Mouse (Mus musculus) stomach, postnatal 0 days (tissue): Measurements from ENCODE around the gene Krtap12-1. TPM values are rescaled to one million over a fixed set of nuclear protein-coding genes. Genes with fewer than 3 reads are reported as not detected.
"Not testable (repeated sequence)": the region's sequence is repeated elsewhere in the genome, so short reads cannot be mapped to it uniquely, and the experiment has no call there.

Source experiments
- ATAC-seq: fragments of 200-750 bp; cut with Nextera tagmentation; 2 replicates; pipeline ENCODE4 v1.8.0; 2017; ENCODE audit not compliant: low FRiP score, low TSS enrichment
- DNase-seq: peaks from one replicate; pipeline ENCODE4 v3.0.0-alpha.2; 2016; ENCODE audit warnings: low spot score
- H3K27ac ChIP-seq: fragments of 300-500 bp; sonication (generic); replicated peaks from 2 replicates; pipeline ENCODE4 v1.5.1; 2014; ENCODE audit warnings: mild to moderate bottlenecking, control low read depth
- H3K27me3 ChIP-seq: fragments of 300-500 bp; sonication (generic); 2 replicates; pipeline ENCODE4 v1.6.1; 2014; ENCODE audit warnings: low read length; ENCODE audit not compliant: control insufficient read depth, insufficient read depth
- H3K36me3 ChIP-seq: fragments of 300-500 bp; sonication (generic); 2 replicates; pipeline ENCODE4 v1.6.1; 2014; ENCODE audit warnings: low read length, mixed read lengths; ENCODE audit not compliant: control insufficient read depth, insufficient read depth
- H3K4me1 ChIP-seq: fragments of 300-500 bp; sonication (generic); replicated peaks from 2 replicates; pipeline ENCODE4 v1.6.1; 2014; ENCODE audit warnings: antibody characterized with exemption; ENCODE audit not compliant: control insufficient read depth, insufficient read depth
- H3K4me2 ChIP-seq: fragments of 300-500 bp; sonication (generic); replicated peaks from 2 replicates; pipeline ENCODE4 v1.6.1; 2014; ENCODE audit warnings: low read depth, mild to moderate bottlenecking, control low read depth, moderate library complexity
- H3K4me3 ChIP-seq: fragments of 300-500 bp; sonication (generic); 2 replicates; pipeline ENCODE4 v1.5.1; 2014; ENCODE audit warnings: low read depth, low read length, control low read depth
- H3K9ac ChIP-seq: fragments of 300-500 bp; sonication (generic); 2 replicates; pipeline ENCODE4 v1.6.1; 2014; ENCODE audit warnings: mild to moderate bottlenecking, low read length, control low read depth, mixed read lengths
- H3K9me3 ChIP-seq: fragments of 300-500 bp; sonication (generic); 2 replicates; pipeline ENCODE4 v1.6.1; 2016; ENCODE audit warnings: low read length; ENCODE audit not compliant: control insufficient read depth
- CTCF ChIP-seq: IDR thresholded peaks from 2 replicates; pipeline ENCODE4 v1.5.1; 2016; ENCODE audit warnings: antibody characterized with exemption, low read depth, mild to moderate bottlenecking, moderate library complexity
- EP300 ChIP-seq: optimal IDR thresholded peaks from 2 replicates; pipeline ENCODE3; 2016; ENCODE audit warnings: antibody characterized with exemption
- WGBS: fragments of 180-500 bp; shearing (Covaris S2); extraction: QIAGEN DNeasy Blood & Tissue Kit; methylation state at CpG from one replicate; pipeline ENCODE4 v1.1.7; 2014; 5-methylcytosine and 5-hydroxymethylcytosine counted together
- polyA plus RNA-seq: library from polyadenylated mRNA; unstranded; fragments of >200 nt; fragmentation: Nextera tagmentation; extraction: Ambion mirVana; gene quantifications from 2 replicates; pipeline ENCODE4 v1.2.1, GENCODE M21; 2015

Gene Krtap12-1
- polyA plus RNA-seq, 1 experiment from 2014 or later = 3.2 TPM

- 38% methylated on average over 8 of the region's 8 CpGs for WGBS
- Histone ChIP-seq H3K9me3 (no peaks in the 10 kb centered on the region), H3K27me3 (no peaks in the 10 kb centered on the region), H3K36me3 (no peaks in the 10 kb centered on the region), H3K4me3 (no peak overlapping the region), H3K9ac (no peak overlapping the region), H3K27ac (no peak overlapping the region), H3K4me2 (no peak overlapping the region), H3K4me1 (no peaks in the 10 kb centered on the region)
- TF ChIP-seq EP300 (no peak), CTCF (no peak)
- DNase-seq (no peak), ATAC-seq (no peak)
Observed at GRCm38 (mm10) chr10:77684181-77684580, 36.2 kb upstream of the Krtap12-1 start.

- Histone ChIP-seq H3K36me3 (no peaks in the 10 kb centered on the region), H3K9ac (no peak within 1 kb of the TSS), H3K4me2 (peak within 1 kb of the TSS; percentile 27; the same call in 1 of the 2 replicates), H3K4me3 (no peak within 1 kb of the TSS), H3K27me3 (no peaks in the 10 kb centered on the region), H3K9me3 (no peaks in the 10 kb centered on the region), H3K27ac (peak within 1 kb of the TSS; percentile 45; the same call in 1 of the 2 replicates), H3K4me1 (no peaks in the 10 kb centered on the region)
- peak; percentile 50; the same call in 1 of the 2 replicates for ATAC-seq
- peak; percentile 47 for DNase-seq
- 6% methylated on average over 22 of the region's 22 CpGs for WGBS
- peak; percentile 39 for TF ChIP-seq EP300
- TF ChIP-seq CTCF = no peak
Observed at GRCm38 (mm10) chr10:77685895-77686664, 34.3 kb upstream of the Krtap12-1 start, which contains the start of gene Tspear. TSS of gene Tspear (plus strand) at chr10:77686569.

- ATAC-seq (no peak), DNase-seq (no peak)
- H3K9ac ChIP-seq = no peak overlapping the region
- peak overlapping the region; percentile 45; the same call in 1 of the 2 replicates for H3K27ac ChIP-seq
- TF ChIP-seq CTCF (no peak), EP300 (no peak)
- no peaks in the 10 kb centered on the region for H3K9me3 ChIP-seq
- H3K27me3 ChIP-seq = no peaks in the 10 kb centered on the region
- 30% methylated on average over 10 of the region's 10 CpGs for WGBS
- H3K4me1 ChIP-seq = no peaks in the 10 kb centered on the region
- no peaks in the 10 kb centered on the region for H3K36me3 ChIP-seq
- H3K4me3 ChIP-seq = no peak overlapping the region
- H3K4me2 ChIP-seq = no peak overlapping the region
Observed at GRCm38 (mm10) chr10:77687021-77687420, 33.4 kb upstream of the Krtap12-1 start.

- not testable (repeated sequence) for H3K4me3 ChIP-seq, H3K36me3 ChIP-seq, ATAC-seq, H3K9me3 ChIP-seq, H3K9ac ChIP-seq, H3K4me2 ChIP-seq, H3K27me3 ChIP-seq, DNase-seq, H3K27ac ChIP-seq, H3K4me1 ChIP-seq
- 64% methylated on average over 3 of the region's 3 CpGs for WGBS
Observed at GRCm38 (mm10) chr10:77690356-77690807, 30.0 kb upstream of the Krtap12-1 start, which contains the start of gene Gm19402. TSS of gene Gm19402 (minus strand) at chr10:77690757.

GRCm38 (mm10) chr10:77697133-77697532 is 23.3 kb upstream of the Krtap12-1 start, which contains the start of gene Gm9508:
TSS of gene Gm9508 (minus strand) at chr10:77697233.
- Histone ChIP-seq H3K27me3 (no peaks in the 10 kb centered on the region), H3K36me3 (no peaks in the 10 kb centered on the region), H3K9me3 (no peaks in the 10 kb centered on the region), H3K4me3 (no peak within 1 kb of the TSS), H3K4me1 (no peaks in the 10 kb centered on the region), H3K4me2 (no peak within 1 kb of the TSS), H3K9ac (no peak within 1 kb of the TSS), H3K27ac (no peak within 1 kb of the TSS)
- DNase-seq = no peak
- no peak for ATAC-seq
- WGBS = 43% methylated on average over 4 of the region's 4 CpGs
- no peak for TF ChIP-seq EP300
- TF ChIP-seq CTCF = no peak

GRCm38 (mm10) chr10:77706326-77706725 is 14.1 kb upstream of the Krtap12-1 start, which contains the start of gene Gm10272:
TSS of gene Gm10272 (plus strand) at chr10:77706626.
- H3K9me3 ChIP-seq = no peaks in the 10 kb centered on the region
- no peaks in the 10 kb centered on the region for H3K36me3 ChIP-seq

More at GRCm38 (mm10) chr10:77706326-77706725, 14.1 kb upstream of the Krtap12-1 start, which contains the start of gene Gm10272:
- 100% methylated on average over 1 of the region's 1 CpGs for WGBS
- ATAC-seq (no peak), DNase-seq (no peak)
- Histone ChIP-seq H3K27me3 (no peaks in the 10 kb centered on the region), H3K4me1 (no peaks in the 10 kb centered on the region), H3K4me2 (no peak within 1 kb of the TSS), H3K27ac (no peak within 1 kb of the TSS), H3K4me3 (no peak within 1 kb of the TSS), H3K9ac (no peak within 1 kb of the TSS)
- TF ChIP-seq CTCF = no peak
